Mouse (Mus musculus) cerebellum, postnatal 4 days (tissue): Measurements from ENCODE around the gene Prrc2a.

Experiments
- DNase-seq, 2 experiments: peaks; one replicate each; pipeline ENCODE4 v3.0.0; 2022; ENCODE audit warnings: low spot score in 2 of 2, mixed read lengths in 1 of 2

The Prrc2a gene

DNA sequence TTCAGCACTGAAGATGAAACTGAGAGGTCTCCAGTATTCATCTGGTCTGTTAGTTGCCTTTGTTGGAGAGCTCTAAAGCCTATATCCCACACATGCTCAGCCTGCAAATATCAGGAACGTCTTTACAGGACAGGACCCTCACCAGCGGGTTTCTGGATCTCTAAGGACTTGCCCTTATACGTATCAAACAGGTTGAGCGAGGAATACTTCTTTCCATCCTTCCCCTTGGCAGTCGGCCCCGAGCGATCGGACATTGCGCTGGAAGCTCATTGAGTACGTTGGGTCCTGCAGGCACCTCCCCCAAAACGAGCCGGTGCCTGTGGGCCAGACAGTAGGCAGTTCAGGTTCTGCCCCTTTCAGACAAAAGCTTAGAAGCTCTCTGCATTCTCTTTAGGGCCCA is 2.0 kb downstream of the Prrc2a start:
- no peak for DNase-seq

GRCm38 (mm10) chr17:35162121-35162520 is 2.6 kb downstream of the Prrc2a start:
- DNase-seq, result no peak

GRCm38 (mm10) chr17:35161421-35161820 is 3.3 kb downstream of the Prrc2a start:
- no peak for DNase-seq

DNA sequence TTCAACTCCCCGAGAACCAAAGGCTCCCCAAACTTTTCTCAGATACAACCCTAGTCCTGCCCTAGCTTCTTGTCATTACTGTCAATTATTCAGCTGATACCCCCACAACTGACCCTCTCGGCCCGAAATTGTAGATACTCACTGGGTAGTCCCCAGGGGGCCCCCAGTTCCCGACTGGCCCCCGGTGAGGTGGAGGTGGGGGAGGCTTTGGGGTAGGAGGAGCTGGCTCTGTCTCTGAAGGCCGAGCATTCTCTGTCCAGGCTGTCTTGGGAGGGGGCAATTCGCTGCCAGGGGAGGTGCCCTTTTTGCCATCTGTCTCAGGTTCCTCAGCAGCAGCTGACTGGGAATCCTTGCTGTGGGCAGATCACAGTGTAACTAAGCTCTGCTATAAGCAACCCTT is 5.1 kb downstream of the Prrc2a start:
- DNase-seq, result no peak

DNA sequence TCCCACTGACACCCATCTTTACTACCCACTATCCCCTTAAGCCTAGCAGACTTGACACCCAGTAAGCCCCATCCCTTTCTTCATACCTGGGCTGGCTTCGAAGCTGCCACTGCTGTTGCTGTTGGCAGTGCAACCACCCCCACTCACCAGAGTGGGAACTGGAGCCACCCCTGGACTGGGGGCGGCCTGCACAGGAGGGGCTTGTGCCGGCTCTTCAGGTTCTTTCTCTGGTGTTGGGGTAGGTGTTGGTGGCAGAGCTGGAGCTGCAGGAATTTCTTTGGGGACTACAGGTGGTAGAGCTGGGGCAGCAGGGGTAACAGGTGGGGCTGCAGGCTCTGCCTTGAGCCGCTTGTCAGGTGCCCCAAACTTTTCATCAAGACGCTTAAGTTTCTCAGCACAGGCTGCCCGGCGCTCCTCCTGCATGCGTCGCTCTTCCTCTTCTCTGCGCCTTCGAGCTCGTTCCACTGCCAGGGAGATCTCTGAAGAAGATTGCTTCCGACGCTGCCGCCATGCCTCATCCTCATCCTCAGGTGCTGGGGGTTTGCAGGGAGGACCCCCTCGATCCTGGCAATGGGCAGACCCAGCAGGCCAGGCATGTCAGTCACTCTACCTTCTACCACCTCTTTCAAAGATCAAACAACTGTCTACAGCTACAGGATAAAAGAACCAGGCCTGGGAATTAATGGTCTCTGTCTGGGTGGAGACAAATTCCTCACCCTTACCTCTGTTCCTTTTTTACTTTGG is 5.7 kb downstream of the Prrc2a start:
- no peak for DNase-seq

- DNase-seq, result no peak
These were observed 7.0 kb downstream of the Prrc2a start for GRCm38 (mm10) chr17:35157661-35158175.

GRCm38 (mm10) chr17:35157254-35157653 is 7.4 kb downstream of the Prrc2a start:
- DNase-seq, result no peak

- DNase-seq, result no peak
These were observed 8.1 kb downstream of the Prrc2a start for GRCm38 (mm10) chr17:35156461-35157200.

DNA sequence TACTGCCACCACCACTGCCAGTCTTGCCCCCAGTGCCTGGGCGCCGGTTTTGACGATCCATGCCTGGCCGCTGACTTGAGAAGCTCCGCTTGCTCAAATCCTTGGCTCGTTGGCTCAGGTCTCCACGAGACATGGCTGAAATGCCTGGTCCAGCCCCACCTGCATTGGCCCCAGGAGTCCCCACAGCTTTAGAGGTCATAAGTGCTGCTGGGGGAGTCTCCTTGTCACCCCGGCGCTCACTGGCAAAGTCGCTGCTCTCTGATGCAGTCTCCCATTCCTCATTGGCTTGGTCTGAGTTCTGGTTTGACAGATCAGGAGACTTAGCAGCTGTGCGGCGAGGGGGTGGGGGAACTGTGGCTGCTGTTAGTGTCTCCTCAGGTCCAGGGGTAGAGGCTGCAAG is 9.2 kb downstream of the Prrc2a start:
- no peak for DNase-seq

DNA sequence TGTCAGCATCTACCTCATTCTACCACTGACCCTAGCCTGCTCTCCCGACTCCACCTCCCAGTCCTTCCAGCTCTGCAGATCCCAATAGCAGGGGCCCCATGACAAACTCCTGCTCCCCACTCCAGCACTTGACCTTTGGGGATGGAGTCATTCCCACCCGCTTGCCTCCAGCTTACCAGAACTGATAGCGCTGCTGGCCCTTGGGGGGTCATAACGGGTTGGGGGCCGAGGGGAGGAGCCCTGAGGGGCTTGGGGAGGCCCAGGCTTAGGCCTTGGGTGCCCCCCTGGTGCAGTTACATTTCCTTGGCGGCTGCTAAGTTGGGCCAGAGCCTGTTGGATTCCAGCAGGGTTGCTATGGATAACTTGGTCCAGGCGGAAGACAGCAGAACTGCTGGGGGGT is 10.1 kb downstream of the Prrc2a start:
- no peak for DNase-seq

DNA sequence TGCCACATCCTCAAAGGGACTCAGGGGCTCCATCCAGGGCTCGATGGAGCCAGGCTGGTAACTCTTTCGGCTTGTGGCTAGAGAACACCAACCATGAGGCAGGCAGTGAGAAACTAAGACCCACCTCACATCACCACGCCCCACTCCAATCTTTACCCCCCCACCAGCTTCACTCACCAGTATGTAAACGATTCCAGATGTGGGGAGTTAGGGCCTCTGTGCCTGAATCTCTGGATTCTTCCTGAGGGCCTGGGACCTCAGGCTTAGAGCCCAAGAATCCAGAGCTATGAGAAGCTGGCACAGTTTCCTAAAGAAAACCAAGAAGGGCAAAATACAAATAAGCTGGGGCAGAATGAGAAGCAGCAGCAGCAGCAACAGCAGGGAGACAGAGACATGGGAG is 10.8 kb downstream of the Prrc2a start:
- DNase-seq, result no peak

DNA sequence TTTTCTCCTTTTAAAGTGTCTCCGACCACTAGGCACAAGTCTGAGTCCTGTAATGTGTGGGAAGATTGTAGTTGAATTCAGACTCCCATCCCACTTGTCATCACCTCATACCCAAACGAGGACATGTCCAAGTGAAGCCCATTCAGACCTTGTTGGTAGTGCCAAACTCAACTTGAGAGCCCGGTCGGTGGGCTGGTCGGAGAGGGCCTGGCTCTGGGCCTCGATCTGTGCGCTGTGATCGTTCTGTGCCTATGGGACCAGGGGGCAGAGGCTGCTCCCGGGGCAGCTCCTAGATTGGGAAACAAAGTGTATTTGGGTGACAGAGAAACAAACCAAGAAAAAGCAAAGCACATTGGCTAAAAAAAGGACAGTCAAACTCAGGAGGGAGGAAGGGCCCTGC is 11.6 kb downstream of the Prrc2a start:
- no peak for DNase-seq

DNA sequence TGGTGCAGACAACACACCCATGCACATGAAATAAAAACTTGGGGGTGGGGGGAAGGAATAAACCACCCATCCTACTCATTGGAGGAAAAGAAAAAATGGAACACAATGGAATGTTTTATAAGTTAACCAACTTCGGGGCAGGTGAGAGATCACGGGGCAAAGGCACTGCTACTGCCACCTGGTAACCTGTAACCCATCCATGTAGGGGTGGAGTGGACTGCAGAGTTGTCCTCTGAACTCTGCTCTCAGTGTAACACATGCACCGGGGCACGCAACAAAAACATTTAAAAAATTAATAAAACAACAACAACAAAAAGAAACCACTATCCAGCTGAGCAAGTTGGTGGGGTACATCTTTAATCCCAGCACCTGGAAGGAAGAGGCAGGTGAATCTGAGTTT is 12.6 kb downstream of the Prrc2a start:
- no peak for DNase-seq

DNA sequence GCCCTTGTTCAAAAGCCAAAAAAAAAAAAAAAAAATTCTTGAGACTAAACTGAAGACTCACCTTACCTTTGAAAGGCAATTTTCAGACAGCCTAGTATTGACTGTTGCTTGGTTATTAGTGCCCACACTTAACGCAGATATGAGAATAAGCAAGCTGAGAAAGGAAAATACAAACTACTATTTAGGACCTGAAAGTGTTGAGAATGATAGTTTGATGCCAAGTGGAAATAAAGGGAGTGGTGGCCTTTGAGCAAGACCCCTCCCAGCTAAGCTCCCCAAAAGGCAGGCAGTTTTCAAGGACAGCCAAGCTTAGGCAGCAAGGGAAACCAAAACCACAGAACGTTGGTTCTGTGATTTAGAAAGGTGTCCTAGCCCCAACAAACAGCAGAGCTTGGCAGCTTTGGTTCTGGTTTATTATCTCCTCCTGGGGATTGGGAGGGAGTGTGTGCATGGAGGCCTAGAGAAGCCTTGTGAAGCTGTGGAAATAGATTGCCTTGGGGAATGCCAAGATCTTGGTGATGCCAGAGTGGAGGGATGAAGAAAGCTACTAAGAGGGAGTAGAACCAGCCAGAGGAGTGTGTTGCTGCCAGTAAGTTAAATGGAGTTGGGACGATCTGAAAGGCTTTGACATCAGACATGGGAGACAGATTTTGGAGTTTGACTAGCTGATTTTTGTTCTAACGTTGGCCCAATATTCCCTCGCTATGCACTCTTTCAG is 16.6 kb downstream of the Prrc2a start:
- DNase-seq, result no peak

DNA sequence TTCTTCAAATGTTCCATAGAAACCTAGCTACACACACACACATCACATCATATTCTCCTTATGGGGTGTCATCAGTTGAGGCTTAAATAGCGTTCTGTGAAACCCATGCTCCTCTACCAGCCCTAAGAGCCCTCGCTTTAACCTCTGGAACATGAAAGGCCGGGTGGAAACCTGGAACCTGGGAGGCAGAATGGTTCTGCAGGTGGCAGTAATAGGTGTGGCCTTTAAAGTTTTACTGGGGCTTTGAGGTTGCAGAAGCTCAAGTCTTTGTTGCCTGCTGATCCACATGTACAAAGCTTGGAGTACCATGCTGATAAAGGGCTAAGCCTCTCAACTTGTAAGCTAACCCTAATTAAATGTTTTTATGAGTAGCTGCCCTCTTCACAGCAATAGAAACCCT is 17.3 kb downstream of the Prrc2a start:
- DNase-seq, result no peak

DNA sequence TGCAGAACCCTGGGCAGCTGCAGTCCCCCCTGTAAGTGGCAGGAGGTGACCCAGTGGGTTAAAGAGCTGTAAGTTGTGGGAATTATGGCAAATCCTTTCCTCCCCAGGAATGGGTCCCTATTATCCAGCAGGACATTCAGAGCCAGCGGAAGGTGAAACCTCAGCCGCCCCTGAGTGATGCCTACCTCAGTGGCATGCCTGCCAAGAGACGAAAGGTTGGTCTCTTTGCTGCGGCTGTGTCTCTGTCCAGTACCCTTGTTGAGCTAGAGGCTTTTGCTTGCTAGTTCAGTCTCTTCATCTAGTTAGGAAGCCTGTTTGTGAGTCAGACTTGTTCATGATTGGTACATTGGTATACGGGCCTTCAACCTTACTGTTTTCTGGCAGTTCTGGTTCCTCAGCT is 18.6 kb downstream of the Prrc2a start:
- DNase-seq, result no peak

DNA sequence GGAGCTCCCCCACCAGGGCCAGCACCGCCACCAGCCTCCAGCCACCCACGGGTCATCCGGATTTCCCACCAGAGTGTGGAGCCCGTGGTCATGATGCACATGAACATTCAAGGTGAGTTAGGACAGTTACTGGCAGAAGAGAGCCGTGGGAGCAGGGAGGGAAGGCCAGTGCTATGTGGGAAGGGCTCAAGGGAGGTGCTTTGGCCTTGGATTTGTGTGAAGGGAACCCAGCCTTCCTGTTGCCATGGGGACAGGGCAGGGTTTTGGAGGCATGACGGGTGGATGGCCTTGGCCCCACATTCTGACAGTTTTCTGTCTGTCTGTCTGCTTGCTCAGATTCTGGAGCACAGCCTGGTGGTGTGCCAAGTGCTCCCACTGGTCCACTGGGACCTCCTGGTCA is 22.7 kb downstream of the Prrc2a start:
- no peak for DNase-seq

- no peak for DNase-seq
These were observed 24.2 kb downstream of the Prrc2a start for GRCm38 (mm10) chr17:35140490-35140996.

GRCm38 (mm10) chr17:35139269-35139668 is 25.4 kb downstream of the Prrc2a start:
- DNase-seq, result no peak

- no peak for DNase-seq
These were observed 28.9 kb downstream of the Prrc2a start for GRCm38 (mm10) chr17:35135591-35136320.

- peak; percentile 84 to 96 for DNase-seq
These were observed 29.7 kb downstream of the Prrc2a start, which contains the start of gene Bag6 for GRCm38 (mm10) chr17:35134801-35135590. TSS of gene Bag6 (plus strand) at chr17:35135178.
